Mouse (Mus musculus) cerebellum, adult 8-10 months (tissue): ENCODE measurements around the gene Emid1.
A peak's percentile ranks its signal among the peaks of the same experiment; 100 is the strongest.
"Not testable (repeated sequence)": the region's sequence is repeated elsewhere in the genome, so short reads cannot be mapped to it uniquely, and the experiment has no call there.

Experiments
- DNase-seq: peaks from one replicate; pipeline ENCODE4 v3.0.0; 2022

Emid1 gene

DNA sequence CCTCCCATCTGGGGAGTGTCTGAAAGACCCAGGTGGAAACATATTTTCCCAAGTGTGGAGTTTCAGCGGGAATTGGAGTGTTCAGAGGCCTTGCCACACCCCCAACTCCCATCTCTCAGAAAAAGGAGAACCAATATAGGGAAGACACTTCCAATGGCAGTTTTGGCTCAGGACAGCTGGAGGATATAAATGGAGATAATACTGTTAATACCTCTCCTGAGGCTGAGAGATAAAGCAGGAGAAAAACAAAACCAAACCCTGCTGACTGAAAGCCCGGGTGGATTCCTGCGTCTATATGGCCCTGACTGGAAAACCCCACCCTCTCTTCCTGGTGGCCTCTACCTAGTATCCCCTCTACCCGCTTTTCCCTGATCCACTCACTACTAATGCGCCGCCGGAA lies 49.7 kb downstream of the Emid1 start:
- no peak for DNase-seq

DNA sequence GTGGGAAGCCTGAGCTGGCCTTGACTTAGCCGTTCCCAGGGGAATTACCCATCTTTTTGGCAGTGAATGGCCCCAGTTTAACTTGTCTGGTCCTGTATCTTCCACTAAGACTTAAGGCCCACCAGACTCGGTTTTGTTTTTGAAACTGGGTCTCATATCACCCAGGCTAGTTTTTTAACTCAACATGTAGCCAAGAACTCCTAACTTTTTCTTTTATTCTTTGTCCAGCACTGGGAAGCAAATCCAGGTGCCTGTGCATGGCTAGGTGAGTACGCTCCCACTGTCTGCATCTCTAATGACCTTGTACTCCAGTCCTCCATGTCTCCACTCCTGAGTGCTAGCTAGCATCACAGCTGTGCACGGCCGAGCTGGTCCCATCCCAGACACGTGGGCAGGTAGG lies 50.4 kb downstream of the Emid1 start:
- no peak for DNase-seq

DNA sequence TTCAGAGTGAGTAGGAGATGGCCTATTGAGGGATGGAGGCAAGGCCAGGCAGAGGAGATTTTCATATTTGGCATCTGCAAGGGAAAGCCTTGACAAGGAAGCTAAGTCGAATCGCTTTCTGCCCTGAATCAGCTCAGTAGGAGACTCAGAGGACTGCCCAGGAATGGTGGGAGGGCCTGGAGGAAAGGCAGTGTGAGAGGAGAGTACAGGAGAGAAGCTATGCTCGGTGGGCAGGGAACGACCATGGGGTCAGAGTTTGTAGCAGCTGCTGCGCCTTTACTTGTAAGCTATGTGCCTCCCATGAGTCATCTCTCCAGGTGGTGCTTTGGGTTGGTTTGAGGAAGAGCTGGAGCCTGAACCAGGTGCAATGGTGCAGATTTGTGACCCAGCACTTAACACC lies 51.3 kb downstream of the Emid1 start:
- no peak for DNase-seq

DNA sequence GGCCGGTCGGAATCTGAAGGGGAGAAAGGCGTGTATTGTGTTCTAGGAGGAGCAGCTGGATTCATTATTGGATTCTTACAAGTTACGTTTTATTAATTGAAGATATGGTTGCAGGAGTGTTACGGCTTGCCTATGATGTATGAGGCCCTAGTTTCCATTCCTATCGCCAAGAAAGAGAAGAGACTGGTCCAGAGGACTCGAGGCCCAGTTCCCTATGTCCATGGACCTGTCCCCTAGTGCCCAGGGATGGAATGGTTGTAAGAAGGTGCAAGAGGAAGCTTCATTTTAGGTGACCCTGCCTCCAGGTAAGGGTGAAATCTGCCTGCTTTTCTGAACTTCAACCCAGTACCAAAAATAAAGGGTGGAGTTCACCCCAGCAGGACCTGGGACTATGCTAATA lies 51.8 kb downstream of the Emid1 start:
- peak; percentile 39 for DNase-seq

DNA sequence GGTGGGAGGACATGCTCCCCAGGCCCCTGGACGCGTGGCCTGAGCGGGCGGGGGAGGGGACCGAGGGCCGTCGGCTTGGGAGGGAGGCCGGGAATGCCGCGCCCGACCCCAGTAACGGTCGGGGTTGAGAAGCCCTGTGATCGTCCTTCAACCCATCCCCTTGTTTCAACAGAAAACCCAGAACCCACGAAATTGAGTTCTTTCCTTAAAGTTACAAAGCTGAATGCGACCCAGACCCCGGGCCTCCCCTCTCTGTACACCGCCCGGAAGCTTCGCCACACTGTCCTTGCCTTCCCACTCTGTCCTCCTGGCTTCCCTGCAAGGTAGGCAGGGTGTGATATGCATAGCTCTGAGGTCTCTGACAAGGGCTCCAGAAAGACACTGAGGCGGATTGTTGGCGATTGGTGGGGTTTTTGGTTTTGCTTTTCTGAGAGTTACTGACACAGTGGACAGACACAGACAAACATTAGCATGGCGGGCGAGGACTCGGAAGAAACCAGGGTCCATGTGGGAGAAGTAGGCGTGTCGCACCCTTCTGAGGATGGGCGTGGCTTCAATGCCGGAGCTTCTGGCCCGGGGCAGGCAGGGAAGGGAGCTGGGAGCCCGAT lies 52.4 kb downstream of the Emid1 start:
- DNase-seq: peak; percentile 71

DNA sequence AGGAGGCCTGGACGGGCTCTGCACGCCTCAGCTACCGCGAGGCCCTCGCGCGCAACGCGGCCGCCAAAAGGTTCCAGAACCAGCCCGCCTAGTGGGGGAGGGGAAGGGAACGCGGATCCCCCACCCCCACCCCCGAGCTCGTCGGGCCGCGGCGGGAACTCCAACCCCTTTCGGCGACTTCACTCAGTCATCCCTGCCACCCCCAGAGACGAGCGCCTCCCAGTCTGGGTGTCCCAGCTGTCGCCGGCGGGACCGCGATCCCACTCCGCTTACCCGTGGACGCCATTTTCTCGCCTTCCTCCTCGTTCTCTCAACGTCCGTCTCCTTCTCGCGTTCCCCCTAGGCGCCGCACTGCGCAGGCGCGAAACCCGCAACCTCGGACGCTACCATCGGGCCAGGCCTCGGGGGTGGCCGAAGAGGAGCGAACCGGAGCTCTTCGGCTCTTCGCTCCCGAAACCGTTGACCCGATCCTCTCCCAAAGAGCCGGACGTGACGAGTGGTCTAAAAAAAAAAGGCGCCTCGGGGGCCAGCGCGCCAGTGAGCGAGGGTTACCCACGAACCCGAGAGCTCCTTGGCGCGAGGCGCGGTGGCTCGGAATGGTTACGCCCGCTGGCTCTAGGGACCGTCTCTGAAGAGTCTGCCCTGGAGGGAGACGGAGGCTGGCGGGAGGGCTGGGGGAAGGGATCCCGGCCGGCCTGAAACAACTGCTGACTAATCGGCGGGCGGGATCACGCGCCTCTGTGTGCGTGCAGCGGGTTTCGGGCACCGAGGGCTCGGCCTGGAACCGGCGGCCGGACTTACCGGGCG lies 53.1 kb downstream of the Emid1 start, which contains the start of the genes Rhbdd3 and Ewsr1:
Gene Rhbdd3, plus strand, starts transcription at position 191 of the 807 bp plus-strand sequence.
Gene Ewsr1, minus strand, starts transcription at position 531 of the 807 bp plus-strand sequence.
- peak; percentile 99 for DNase-seq

DNA sequence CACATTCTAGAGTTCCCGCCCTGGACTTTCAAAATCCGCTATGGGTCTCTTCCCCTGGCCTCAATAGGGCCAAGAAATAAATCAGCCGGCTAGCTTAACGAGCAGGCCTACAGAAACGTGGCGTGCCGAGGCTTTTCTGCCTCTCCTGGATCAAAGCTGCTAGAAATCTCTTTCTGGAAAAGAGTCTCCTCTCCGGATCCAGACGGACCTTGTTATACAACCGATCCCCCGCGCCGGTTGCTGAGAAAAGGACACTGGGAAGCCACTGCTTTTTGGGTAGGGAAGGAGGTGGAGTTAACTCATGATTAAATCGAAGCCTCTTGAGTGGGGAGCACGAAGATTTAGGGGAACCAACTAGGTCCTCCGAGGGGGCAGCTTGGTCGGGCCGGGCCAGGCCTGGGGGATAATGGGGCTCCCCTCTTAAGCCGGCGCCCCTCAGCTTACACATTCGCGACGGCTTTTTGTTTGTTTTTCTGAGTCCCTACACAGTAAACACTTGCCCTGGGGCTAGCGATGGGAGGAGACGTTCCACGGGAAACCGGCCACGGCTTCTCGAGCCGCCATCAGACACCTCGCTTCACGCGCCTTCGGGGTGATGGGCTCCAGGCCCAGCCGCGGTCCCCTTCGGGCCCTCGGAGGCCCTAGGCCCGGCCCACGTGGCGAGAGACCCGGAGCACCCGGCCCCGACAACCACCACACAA lies 53.9 kb downstream of the Emid1 start:
- DNase-seq: peak; percentile 52

DNA sequence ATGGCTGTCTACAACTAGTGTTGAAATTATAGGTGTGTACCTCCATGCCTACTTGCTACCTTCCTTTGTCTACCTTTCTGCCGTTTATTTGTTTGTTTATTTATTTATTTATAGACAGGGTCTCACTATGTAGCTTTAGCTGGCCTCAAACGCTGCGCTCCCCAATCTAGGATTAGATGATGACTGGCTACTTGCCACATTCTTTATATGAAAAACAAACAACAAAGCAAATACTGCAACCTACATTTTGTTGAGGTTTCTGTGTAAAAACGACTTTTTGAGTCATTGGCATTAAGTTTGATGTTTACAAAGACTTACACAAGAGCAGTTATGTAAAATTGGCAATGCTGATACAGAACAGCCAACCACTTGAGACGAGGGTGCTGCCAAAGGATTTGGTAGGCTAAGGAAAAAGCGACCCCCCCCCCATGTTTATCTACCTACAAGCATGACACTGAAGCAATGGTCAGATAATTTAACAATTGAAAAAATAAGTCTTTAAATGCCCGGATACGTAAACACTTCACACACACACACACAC lies 55.5 kb downstream of the Emid1 start:
- no peak for DNase-seq

DNA sequence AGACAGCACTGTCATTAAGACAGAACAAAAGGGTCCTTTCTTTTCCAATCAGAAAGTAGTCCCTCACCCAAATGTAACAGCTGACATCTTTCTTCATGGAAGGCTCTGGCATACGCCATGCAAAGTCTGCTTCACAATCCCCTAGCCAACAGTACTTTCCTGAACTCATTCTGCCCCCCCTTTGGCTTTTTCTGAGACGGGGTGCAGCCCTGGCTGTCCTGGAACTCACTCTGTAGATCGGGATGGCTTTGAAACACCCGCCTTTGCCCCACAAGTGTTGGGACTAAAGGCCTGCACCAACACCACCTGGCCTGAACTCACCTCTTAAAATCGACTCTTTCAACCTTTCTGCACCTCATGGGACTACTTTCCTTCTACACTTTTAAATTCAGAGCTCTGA lies 56.2 kb downstream of the Emid1 start:
- no peak for DNase-seq

DNA sequence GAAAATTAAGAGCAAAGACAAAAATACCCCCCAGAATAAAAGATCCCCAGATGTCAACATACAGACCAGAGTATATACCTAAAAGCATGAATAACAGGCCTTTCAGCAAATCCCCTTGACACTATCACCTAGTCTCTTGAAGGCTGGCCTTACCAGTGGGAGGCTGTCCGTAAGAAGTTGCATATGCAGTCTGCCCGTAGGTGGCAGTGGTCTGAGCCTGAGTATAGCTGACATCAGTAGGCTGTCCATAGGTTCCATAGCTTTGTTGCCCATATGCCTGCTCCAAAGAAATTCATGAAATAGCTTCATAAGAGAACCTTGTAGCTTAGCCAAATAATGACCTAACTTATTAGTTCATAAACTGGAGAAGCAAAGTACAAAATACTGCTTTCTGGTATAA lies 60.4 kb downstream of the Emid1 start:
- no peak for DNase-seq

DNA sequence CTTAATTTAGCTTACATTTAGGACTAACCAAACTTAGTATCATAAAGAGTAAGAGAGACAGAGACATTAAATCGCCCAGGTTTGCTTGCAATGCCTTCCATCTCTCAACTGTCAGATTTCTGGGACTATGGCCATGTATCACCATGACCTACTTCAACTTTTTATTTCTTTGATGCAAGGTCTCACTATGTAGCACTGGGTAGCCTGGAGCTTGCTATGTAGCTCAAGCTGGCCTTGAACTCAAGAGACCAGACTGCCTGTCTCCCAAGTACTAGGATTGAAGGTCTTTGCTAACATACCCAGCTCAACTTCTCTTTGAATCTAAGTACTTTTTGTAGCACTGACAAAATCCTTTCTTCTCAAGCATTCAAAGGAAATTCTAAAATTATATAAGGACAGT lies 62.9 kb downstream of the Emid1 start:
- no peak for DNase-seq

DNA sequence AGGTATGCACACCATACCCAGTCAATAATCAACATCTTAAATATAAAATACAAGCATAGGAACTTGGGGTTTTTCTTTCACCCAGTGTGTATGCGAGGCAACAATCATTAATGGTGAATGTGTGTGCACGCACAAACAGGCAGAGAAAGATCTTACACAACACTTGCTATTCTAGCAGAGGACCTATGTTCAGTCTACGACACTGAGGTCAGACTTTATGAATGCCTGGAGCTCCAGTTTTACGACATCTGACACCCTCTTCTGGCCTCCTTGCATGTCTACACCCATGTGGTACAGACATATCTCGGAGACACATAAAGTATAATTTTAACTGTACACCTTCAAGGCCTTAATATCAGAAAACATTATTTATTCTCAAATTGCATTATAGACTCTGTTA lies 75.2 kb downstream of the Emid1 start:
- not testable (repeated sequence) for DNase-seq

DNA sequence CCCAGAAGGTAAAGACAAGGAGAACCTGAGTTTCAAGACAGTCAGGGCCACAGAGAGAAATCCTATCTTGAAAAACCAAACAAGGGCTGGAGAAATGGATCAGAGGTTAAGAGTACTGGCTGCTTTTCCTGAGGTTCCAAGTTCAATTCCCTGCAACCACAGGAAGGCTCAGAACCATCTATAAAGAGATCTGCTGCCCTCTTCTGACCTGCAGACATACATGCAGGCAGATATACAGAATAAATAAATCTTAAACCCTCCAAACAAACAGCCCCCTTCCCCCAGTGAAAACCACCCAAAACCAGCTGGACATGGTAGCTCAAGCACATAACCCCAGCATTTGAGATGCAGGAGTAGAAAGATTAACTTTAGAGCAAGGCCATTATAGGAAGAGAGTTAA lies 76.3 kb downstream of the Emid1 start:
- no peak for DNase-seq

DNA sequence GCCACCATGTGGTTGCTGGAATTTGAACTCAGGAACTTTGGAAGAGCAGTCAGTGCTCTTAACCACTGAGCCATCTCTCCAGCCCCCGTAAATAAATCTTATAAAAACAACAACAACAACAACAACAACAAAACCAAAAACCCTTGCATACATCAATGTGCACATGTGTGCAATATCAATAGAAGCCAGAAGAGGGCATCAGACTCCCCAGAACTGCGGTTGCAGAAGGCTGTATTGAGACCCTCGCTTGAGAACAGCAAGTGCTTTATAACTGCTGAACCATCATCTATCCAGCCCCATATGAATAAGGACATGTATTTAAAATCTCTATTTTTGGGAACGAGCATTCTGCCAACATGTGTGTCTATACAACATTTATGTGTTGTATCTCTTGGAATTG lies 77.2 kb downstream of the Emid1 start:
- DNase-seq: no peak

DNA sequence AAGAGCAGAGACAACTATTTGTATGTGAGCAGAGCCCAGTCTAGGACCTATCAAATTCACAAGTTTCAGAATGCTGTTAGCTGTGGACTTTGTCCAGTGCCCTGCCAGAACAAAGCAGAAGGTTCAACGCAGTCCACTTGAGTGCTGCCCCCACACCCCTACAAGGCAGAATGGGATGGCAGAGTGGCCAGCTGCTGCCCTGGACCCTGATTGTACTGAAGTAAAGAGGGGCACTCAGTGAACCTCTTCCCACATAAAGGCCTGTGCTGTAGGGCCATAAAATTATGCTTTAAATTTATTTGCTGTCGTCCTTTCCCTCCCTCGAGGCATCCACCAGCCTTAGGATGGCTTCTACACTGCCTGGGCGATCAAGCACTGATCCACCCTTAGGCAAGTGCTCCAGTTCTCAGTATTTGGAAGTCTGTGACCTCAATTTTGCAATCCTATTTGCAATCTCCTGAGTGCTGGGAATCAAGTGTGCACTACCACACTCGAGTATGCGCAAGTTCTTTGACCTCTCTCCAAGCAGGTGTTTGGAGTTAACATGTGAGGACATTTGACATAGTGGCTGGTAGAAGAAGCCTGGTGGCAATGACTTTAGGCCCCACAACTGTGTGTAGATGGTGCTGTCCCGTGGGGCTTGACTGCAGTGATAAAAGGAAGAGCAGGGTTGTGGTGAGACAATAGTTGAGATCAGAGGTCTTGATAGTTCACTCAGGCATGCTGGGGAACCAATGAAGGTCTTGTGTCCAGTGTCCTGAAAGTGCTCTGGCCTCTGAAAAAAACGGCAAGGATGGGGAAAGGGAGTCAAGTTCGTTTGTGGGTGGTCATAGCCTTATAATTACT lies 83.7 kb downstream of the Emid1 start:
- no peak for DNase-seq

DNA sequence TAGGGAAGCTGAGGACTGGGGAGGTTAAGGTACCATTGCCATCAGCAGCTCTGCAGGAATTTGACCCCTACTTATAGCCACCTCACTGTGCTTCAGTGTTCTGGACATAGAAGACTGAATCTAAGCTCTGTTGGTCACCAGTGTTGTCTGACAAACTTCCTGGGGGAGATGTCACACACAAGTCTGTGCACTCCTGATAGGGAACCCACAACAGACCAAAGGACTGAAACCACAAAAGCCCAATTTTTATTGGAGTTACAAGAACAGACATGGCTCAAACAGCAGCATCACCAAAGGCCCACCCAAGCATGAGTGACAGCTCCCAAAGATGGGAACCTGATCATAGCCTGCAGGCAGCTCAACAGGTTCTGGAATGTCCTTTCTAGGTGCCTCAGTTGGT lies 85.0 kb downstream of the Emid1 start:
- no peak for DNase-seq

DNA sequence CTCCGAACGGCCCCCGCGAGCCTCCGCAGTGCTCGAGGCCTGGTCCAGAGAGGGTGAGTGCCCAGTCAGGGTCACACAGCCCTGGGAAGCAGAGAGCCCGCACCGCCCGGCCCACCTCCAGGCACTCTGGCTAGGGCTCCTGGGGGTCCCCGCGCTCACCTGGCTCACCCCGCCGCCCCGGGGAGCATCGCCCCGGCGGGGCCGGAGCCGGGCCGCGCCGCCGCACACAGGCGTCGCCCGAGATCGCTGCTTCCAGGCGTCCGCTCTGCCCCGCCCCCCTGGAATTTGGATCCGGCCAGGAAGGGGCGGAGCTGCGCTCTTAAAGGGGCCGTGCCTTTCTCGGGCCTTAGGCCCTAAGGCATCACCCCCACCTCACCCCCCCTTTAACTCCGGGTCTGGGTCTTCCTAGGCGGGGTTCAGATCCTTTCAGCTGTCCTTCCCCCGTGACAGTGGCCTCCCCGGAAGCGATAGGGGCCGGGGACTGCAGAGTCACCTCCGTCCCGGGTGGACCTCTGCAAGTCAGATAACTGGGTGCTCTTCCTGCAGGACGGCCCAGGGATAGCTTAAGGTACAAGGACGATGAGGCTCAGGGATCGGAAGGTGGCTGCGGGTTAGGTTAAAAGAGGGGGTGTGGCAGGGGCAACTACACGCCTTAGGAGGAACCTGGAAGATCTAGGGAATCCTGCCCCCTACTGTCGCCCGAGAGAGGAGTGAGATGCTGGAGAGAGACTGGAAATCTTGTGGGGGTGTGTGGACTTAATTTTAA lies 86.8 kb downstream of the Emid1 start, which contains the start of gene Gas2l1:
Gene Gas2l1, minus strand, starts transcription at position 272 of the 766 bp plus-strand sequence.
- peak; percentile 84 for DNase-seq

DNA sequence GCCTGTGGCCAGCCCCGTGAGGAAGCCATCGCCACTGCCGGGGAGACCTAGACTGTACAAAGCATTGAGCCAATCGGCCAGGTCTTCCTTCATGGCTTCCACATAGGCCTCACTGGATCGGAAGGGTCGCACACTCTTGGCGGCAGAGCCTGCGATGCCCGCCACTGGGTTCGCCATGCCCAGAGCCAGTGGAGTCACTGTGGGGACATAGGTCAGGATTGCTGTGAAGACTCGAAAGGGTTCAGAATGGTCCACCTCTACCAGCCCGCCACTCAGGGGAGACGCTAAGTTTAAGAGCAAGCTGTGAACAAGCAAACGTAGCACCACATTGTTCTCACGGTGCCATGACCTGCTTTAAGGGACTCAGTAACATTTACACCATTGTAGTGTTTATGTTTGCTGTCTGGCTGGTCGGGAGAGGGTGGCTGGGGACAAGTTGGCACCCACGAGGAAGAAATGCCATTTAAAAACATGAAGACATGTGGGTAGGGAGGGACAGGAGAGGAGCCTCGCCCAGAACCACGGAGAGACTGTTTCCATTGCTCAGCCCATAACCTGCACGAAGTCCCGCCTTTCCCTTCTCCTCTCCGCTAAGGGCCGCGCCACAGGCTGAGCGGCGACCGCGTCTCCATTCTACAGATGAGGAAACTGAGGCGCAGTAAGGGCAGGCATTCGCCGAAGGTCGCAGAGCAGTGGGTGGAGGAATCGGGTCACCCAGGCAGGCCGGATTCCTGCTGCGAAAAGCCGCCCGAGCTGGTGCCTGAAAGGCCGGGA lies 87.6 kb downstream of the Emid1 start:
- DNase-seq: no peak

DNA sequence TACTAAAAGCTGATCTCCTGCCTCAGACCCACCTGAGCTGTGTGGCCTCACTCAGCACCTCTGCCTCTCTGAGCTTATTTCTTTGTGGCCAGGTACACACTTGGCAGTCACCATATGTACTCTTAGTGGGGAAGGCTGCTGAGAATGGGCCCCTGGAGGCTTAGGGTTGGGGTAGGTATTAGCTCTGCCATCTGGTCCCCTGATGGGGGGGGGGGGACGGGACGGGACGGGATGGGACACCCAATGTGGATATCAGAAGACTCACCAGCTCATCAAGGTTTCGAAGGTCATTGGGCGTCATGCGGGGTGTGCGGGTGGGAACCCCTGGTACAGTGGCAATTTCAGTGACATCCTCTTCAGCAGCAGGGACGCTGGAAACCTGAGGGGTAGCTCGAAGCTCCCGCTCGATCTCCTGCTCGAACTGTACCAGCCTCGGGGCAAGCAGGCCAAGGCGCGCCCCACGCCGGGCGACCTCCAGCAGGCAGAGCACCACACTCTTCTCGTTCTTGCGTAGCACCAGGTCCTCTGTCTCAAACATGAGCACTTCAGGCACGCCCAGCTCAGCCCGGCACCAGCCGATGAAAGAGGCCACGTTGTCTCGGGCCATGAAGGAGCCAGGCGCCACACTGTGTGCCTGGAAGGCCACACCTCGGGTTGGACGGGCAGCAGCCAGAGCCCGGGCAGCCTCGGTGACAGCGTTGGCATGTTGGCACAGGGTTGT lies 88.3 kb downstream of the Emid1 start:
- DNase-seq: no peak

DNA sequence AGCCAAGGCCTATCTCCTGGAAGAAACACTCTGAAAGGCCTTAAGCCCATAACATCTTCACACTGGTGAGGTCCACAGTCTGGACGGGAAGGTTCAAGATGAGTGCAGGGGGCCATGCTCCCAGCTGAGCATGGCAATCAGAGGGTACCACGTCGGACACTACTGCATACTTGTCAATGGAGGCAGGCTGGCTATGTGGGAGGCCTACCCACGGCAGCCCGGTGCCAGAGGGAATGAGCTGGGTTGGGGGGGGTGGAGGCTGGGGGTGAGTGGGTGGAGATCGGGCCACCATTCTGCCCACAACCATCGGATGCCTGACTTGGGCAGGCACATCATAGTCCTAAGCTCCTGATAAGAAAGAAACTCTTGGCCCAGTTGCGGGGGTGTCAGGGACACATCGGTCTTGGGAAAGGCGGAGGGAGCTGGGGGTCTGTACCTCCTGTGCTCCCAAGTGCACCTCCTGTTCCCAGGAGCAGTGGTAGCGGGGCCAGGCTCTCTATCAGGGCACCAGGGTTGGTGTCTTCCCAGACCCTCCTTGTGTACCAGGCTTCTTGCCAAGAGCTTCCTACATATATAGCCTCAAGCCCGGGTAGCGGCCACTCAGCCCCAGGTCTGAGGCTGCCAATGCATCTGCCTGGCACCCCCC lies 89.1 kb downstream of the Emid1 start:
- DNase-seq: no peak
